Mouse (Mus musculus) left cerebral cortex, postnatal 10 days (tissue): ENCODE data around the gene Ppip5k2. TPM values are rescaled to one million over a fixed set of nuclear protein-coding genes. Genes with fewer than 3 reads are reported as not detected.

Experiments used
- DNase-seq, 2 experiments: peaks; one replicate each; pipeline ENCODE4 v3.0.0; 2021 to 2022; ENCODE audit warnings: low spot score in 2 of 2, mixed read lengths in 1 of 2; ENCODE audit errors: extremely low spot score in 1 of 2
- intact Hi-C: fragments of 180-260 bp; cut with DNase I; formaldehyde crosslinking; loops from one replicate; pipeline ENCODE4 v1.15.1; 2025
- total RNA-seq, 2 experiments: library from RNA; stranded (reverse); gene quantifications; 2 replicates each; pipeline ENCODE4 v1.2.3; 2021

Ppip5k2 gene
- total RNA-seq, 2 experiments from 2014 or later = 24.0 to 26.8 TPM

DNA sequence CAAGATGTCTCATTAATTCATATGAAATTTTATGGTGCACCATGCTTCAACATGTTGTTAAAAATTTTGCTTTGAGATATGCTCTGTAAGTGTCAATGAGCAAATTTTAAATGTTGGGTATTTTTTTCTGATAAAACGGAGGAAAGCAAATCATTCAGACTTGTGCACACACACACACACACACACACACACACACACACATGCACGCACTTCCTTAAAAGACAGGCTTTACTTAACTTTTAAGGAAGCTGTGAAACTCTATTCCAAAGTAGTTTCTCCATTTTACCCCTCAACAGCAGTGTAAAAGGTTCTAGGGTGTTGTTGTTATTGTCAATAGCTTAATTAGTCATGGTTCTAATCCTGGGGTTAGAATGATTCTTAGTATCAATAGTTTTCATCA lies 94.1 kb downstream of the Ppip5k2 start:
- DNase-seq = no peak
- intact Hi-C loops = no loop called here

DNA sequence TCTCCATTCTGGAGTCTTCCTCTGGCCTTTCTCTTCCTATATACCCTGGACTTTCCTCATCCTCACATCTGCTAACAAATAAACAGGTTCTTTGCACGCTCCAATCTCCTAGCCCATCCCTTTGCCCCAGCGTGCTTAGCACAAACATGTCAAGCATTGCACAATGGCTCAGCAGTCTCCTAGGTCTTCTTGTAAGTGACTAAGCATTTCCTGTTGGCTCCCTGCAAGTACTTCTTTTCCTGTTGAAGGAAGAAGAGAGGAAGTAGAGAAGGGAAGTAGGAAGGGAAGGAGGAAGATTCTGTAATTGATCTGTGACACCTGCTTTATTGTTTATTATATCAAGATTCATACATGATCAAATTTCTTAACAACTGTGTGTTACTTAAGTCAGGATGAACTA lies 97.4 kb downstream of the Ppip5k2 start:
- DNase-seq = no peak

DNA sequence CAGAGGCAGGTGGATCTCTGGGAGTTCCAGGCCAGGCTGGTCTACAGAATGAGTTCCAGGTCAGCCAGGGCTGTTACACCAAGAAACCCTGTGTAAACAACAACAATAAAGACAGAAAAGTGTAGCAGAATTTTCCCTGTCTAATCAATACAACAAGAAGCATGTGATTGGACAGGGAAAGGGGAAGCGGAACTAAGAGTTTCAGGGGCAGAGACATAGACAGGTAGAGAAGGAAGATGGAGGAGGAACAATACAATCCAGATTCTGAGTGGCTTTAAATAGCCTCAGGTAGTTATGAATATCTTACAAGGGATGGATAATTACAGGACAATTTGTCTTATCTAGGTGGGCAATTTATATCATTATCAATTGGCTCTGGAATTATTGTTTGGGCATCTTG lies 102.9 kb downstream of the Ppip5k2 start:
- no peak for DNase-seq
- intact Hi-C loops = loop anchor here (10.0 kb wide), 1 partner anchor 112 kb away; no protein-coding TSS in a partner anchor

More for the DNA sequence above, 97.4 kb downstream of the Ppip5k2 start:
- intact Hi-C loops = no loop called here

DNA sequence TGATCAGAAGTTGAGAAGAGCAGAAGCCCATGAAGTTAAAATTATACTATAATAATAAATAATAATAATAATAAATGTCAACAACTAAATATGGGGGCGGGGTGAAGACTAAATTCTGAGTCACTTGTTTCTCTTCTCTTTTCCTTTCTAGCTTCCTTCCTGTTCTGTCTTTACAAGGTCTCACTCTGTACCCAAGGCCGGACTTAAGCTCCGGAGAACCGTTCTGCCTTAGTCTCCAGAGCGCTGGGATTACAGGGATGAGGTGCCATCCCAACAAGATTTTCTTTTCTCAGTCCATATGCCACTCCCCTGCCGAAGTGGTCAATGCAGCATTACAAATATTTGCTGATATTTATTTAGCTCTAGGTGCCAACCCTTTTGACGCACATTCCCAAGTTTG lies 107.9 kb downstream of the Ppip5k2 start:
- intact Hi-C loops = loop anchor here (10.0 kb wide), 1 partner anchor 108 kb away; no protein-coding TSS in a partner anchor
- no peak for DNase-seq

DNA sequence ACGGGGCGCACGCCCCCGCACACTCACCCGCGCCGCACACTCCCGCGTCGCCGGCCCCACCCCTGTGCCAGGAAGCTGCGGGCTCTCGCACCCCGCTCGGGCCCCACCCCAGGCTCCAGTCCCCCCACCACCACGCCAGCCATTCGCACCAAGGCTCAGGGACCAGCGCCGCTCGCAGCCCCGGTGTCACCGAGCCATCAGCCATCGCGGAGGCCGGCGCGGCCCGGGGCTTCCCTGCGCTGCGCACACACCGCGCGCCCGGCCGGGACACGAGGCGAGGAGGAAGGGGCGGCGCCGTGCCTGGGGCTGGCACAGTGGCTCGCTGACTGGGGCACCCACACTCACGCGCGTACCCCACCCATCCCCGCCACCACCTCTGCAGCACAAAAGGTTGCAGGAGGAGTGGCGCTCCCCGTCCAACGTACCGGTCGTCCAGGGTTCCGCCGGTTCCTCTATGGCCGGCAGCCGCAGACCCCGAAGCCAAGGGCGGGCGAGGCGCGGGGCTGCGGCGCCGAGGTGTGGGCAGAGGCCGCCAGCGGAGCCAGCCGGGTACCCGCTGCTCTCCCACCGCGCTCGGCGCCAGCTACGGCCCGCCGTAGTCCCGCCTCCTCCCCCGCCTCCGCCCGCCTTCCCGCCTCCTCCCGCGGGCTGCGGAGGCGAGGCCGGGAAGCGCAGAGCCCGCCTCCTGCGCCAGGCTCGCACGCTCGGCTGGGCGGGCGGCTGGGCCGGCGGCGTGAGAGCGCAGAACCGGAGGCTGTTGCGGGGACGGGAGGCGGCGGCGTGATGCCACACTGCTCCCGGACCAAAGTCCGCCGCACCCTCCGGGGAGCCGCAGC lies 108.6 kb downstream of the Ppip5k2 start, which contains the start of gene D1Ertd622e:
Gene D1Ertd622e (minus strand): TSS at position 669 of the 836 bp plus-strand sequence.
- intact Hi-C loops = loop anchor here (10.0 kb wide), 1 partner anchor 107 kb away; no protein-coding TSS in a partner anchor
- DNase-seq = peak; percentile 68 to 89

DNA sequence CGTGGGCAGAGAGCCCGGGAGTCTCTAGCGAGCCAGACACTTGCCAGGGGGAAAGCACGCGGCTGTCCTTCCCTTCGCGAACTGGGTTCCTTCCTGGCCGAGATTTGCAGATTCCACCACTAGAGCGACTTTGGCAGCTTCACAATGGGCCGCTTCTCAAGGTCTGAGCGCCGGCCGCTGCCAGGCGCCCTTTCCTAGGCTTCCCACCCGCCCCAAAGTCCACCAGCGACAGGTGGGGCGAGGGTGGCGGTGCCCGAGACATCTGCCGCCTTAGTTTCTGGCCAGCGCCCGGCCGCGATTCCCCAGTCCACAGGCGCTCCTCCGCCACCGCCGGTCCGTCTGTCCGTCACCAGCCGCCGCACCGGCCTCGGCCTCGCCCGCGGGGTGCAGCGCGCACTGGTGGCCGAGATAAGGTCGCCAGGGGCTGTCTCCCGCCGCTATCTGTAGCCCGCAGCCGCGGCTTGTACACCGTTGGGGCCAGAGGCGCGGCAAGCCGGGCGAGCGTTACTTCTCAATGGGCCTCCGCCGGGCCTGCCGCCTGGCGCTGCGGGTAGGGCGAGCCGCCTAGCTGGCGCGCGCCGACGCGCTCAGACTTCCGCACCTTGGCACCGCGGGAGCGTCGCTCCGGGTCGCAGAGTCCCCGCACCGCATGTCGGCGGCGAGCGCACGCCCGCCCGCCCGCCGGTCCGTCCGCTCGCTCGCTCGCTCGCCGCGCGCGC lies 109.4 kb downstream of the Ppip5k2 start:
- peak; percentile 81 to 82 for DNase-seq
- intact Hi-C loops = loop anchor here (10.0 kb wide), 1 partner anchor 106 kb away; no protein-coding TSS in a partner anchor

DNA sequence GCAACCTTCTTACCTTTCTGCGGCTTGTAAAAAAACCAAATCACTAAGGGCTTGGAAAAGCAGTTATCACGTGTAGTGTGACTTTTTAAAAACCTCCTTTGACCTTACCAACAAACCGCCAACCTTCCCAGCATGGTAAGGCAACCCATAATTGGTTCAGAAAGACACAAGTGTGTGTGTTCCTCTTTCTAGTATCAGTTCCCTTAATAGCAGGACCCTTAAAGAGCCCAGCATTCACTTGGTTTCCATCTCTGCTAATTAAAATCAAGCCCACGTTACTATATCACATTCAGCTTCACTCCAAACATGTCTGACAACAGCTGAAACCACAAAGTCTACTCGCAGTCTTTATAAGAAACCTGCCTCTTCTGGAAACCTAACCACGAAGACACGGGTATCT lies 110.8 kb downstream of the Ppip5k2 start:
- no peak for DNase-seq
- intact Hi-C loops = no loop called here

DNA sequence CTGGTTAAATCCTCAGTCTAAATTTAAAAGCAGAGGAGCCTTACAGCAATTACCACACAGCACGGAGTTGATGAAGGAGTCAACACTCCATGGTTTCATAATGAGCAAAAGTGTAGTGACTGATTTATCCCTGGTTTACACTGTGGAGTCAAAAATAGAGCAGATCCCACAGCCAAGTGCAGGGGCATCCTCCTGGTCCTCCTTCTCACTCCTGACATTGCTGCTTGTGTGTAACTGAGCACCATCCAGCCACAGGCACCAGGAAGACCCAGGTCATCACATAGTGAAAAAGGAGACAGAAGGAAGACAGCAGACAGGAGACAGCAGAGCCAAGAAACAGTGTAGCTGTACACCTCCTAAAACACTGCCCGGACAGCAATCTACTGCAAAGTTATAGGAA lies 112.4 kb downstream of the Ppip5k2 start:
- intact Hi-C loops = no loop called here
- no peak for DNase-seq

DNA sequence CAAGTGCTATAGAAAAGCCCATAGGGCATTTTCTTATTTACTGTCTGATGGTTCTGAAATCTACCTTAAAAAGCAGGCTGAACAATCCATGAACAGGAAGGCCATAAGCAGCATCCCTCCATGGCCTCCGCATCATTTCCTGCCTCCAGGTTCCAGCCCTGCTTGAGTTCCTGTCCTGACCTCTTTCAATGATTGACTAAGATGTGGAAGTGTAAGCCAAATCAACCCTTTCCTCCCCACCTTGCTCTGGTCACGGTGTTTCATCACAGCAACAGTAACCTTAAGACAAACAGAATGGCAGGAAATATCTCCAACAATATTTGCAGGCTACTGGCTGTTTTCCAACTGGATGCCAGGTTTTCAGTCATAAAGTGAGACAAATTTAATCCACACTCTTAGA lies 113.0 kb downstream of the Ppip5k2 start:
- intact Hi-C loops = no loop called here
- no peak for DNase-seq

Other genes with a start within 250 kb of the Ppip5k2 start
- 10 to 100 TPM; 59.0 to 60.0 TPM for gene D1Ertd622e, start 108.3 kb downstream of the Ppip5k2 start, total RNA-seq
- 1 to 10 TPM; 8.7 TPM for gene Gin1, start 239 bp downstream of the Ppip5k2 start, total RNA-seq